In genomic region chr10:23686969-23687368, GRCm38 (mm10) we compare ENCODE assay signal across 10 mouse cellular contexts.
A peak's percentile ranks its signal among the peaks of the same experiment; 100 is the strongest.
DNase-seq lines count a peak whose midpoint lies in the region; ATAC-seq and TF ChIP-seq lines count a peak whose summit lies in the region.
"Had no signal": no experiment of that assay in that cellular context is flagged by ENCODE, and none has a peak within 500 bp of the region (broad histone marks: within the 10 kb centered on the region; RNA-seq: fewer than 3 reads in every experiment).

No protein-coding gene starts in this region.

- H3K27ac ChIP-seq in forebrain, embryonic 16.5 days (ENCODE audit: low read length) = no peak overlapping the region
- no peak overlapping the region for H3K27ac ChIP-seq in forebrain, embryonic 10.5 days
- H3K27ac ChIP-seq in limb, embryonic 12.5 days = peak overlapping the region; percentile 62; the same call in 1 of the 2 replicates
- H3K27ac ChIP-seq in limb, embryonic 10.5 days = no peak overlapping the region

- TF ChIP-seq POLR2A in myocyte (IDR thresholded peaks at IDR 0.05; ENCODE audit: insufficient read length, low read depth) = no peak

- no peaks in the 10 kb centered on the region for H3K36me3 ChIP-seq in forebrain, embryonic 16.5 days (ENCODE audit: control insufficient read depth, insufficient read depth)
- H3K36me3 ChIP-seq in forebrain, embryonic 10.5 days (replicated peaks) = no peaks in the 10 kb centered on the region
- no peaks in the 10 kb centered on the region for H3K36me3 ChIP-seq in limb, embryonic 12.5 days
- no peaks in the 10 kb centered on the region for H3K36me3 ChIP-seq in limb, embryonic 10.5 days
- H3K36me3 ChIP-seq in myocyte (ENCODE audit: control insufficient read depth, insufficient read depth) = no peaks in the 10 kb centered on the region

- intact Hi-C loops in heart, postnatal 36 days (cut with DNase I) = no loop called here

- H3K4me3 ChIP-seq in forebrain, embryonic 16.5 days (replicated peaks; ENCODE audit: low read length) = no peak overlapping the region
- no peak overlapping the region for H3K4me3 ChIP-seq in forebrain, embryonic 10.5 days
- H3K4me3 ChIP-seq in limb, embryonic 12.5 days (replicated peaks) = no peak overlapping the region
- H3K4me3 ChIP-seq in limb, embryonic 10.5 days = no peak overlapping the region
- no peak overlapping the region for H3K4me3 ChIP-seq in myocyte

- no peak overlapping the region for H3K9ac ChIP-seq in forebrain, embryonic 16.5 days (replicated peaks; ENCODE audit: low read depth, low read length)
- H3K9ac ChIP-seq in limb, embryonic 12.5 days (replicated peaks) = no peak overlapping the region

- H3K79me2 ChIP-seq in myocyte (ENCODE audit: control insufficient read depth, insufficient read depth) = no peaks in the 10 kb centered on the region

- H3K4me2 ChIP-seq in forebrain, embryonic 16.5 days (ENCODE audit: low read length) = no peak overlapping the region; the same call in 1 of the 2 replicates
- no peak overlapping the region for H3K4me2 ChIP-seq in limb, embryonic 12.5 days
- peak overlapping the region; percentile 50 for H3K4me2 ChIP-seq in myocyte (ENCODE audit: low read depth)

- peak; percentile 55; the same call in 1 of the 2 replicates for ATAC-seq in forebrain, embryonic 16.5 days
- ATAC-seq in limb, embryonic 12.5 days (ENCODE audit: insufficient number of reproducible peaks, insufficient read depth, low FRiP score, low TSS enrichment, low read depth) = no peak
- ATAC-seq: CD4-positive, CD25-positive, alpha-beta regulatory T cell, adult 4 months had no signal

- 28% methylated on average over 10 of the region's 10 CpGs for WGBS in forebrain, embryonic 16.5 days
- WGBS in forebrain, embryonic 10.5 days = 87% methylated on average over 10 of the region's 10 CpGs
- WGBS in limb, embryonic 12.5 days = 61% methylated on average over 10 of the region's 10 CpGs
- 89% methylated on average over 10 of the region's 10 CpGs for WGBS in limb, embryonic 10.5 days

- H3ac ChIP-seq in myocyte (ENCODE audit: control insufficient read depth, insufficient read length) = no peak overlapping the region

- DNase-seq in forebrain, embryonic 10.5 days (ENCODE audit: extremely low spot score, low spot score) = no peak
- DNase-seq in limb, embryonic 10.5 days (ENCODE audit: low spot score) = no peak
- peak; percentile 5 to 15 for DNase-seq in heart, postnatal 36 days
- no peak for DNase-seq in spleen, adult 18-20 months
- no peak for DNase-seq in gastrocnemius, adult 8-10 months (ENCODE audit: low spot score in 2 of 2)
- DNase-seq: adrenal gland, postnatal 36 days had no signal

- H3K9me3 ChIP-seq in forebrain, embryonic 16.5 days (ENCODE audit: control insufficient read depth, low read length) = no peaks in the 10 kb centered on the region
- H3K9me3 ChIP-seq in forebrain, embryonic 10.5 days = peaks cover 10% of the 10 kb centered on the region; the same call in 1 of the 2 replicates
- H3K9me3 ChIP-seq in limb, embryonic 12.5 days = no peaks in the 10 kb centered on the region
- no peaks in the 10 kb centered on the region for H3K9me3 ChIP-seq in limb, embryonic 10.5 days (replicated peaks)

- no peaks in the 10 kb centered on the region for H3K4me1 ChIP-seq in forebrain, embryonic 16.5 days (replicated peaks; ENCODE audit: control insufficient read depth, insufficient read depth, low read length)
- H3K4me1 ChIP-seq in forebrain, embryonic 10.5 days = no peaks in the 10 kb centered on the region
- 0 out of 2 replicates have a peak, but pooled peaks cover 3% of the 10 kb centered on the region for H3K4me1 ChIP-seq in limb, embryonic 12.5 days (replicated peaks)
- H3K4me1 ChIP-seq in limb, embryonic 10.5 days = no peaks in the 10 kb centered on the region

- H3K27me3 ChIP-seq in forebrain, embryonic 16.5 days (replicated peaks; ENCODE audit: control insufficient read depth, insufficient read depth, low read length) = no peaks in the 10 kb centered on the region
- no peaks in the 10 kb centered on the region for H3K27me3 ChIP-seq in forebrain, embryonic 10.5 days (ENCODE audit: poor library complexity, severe bottlenecking)
- no peaks in the 10 kb centered on the region for H3K27me3 ChIP-seq in limb, embryonic 12.5 days
- no peaks in the 10 kb centered on the region for H3K27me3 ChIP-seq in limb, embryonic 10.5 days (ENCODE audit: low read depth, poor library complexity, severe bottlenecking)
- H3K27me3 ChIP-seq in myocyte (ENCODE audit: control insufficient read depth, insufficient read depth, insufficient read length) = no peaks in the 10 kb centered on the region

TF ChIP-seq in myocyte, 11 proteins besides CTCF, POLR2A, EP300 and RAD21:
- TF ChIP-seq TCF12 (IDR thresholded peaks at IDR 0.05; ENCODE audit: insufficient read depth, poor library complexity, severe bottlenecking) = no peak
- no peak for TF ChIP-seq MYOD1 (IDR thresholded peaks at IDR 0.05; ENCODE audit: control insufficient read depth in 1 of 3, insufficient read length in 2 of 3, low read depth in 2 of 3)
- no peak for TF ChIP-seq TCF3 (IDR thresholded peaks at IDR 0.05; ENCODE audit: insufficient read length, low read depth)
- no peak for TF ChIP-seq CEBPB (IDR thresholded peaks at IDR 0.05; ENCODE audit: insufficient read depth, poor library complexity, severe bottlenecking)
- TF ChIP-seq SRF (IDR thresholded peaks at IDR 0.05; ENCODE audit: control insufficient read depth, insufficient read length, low read depth) = no peak
- TF ChIP-seq POLR2AphosphoS2 (IDR thresholded peaks at IDR 0.05; ENCODE audit: insufficient read length, low read depth) = no peak
- TF ChIP-seq E2F4 (IDR thresholded peaks at IDR 0.05; ENCODE audit: insufficient read depth) = no peak
- TF ChIP-seq MAX (IDR thresholded peaks at IDR 0.05; ENCODE audit: low read depth) = no peak
- TF ChIP-seq REST (IDR thresholded peaks at IDR 0.05; ENCODE audit: insufficient read depth, insufficient read length) = no peak
- TF ChIP-seq MYOG (IDR thresholded peaks at IDR 0.05; ENCODE audit: control insufficient read depth in 1 of 3, insufficient read depth in 1 of 3, insufficient read length in 2 of 3, low read depth in 2 of 3) = no peak
- TF ChIP-seq USF1 (IDR thresholded peaks at IDR 0.05; ENCODE audit: low read depth) = no peak

Comparison
In these comparisons a context has a peak if more than half of its experiments do, and no peak if none do; other contexts are left out.
1. DNase-seq: peak in heart, postnatal 36 days (2 of 2); none in forebrain, embryonic 10.5 days (single experiment), limb, embryonic 10.5 days (single experiment), spleen, adult 18-20 months (0 of 2) and gastrocnemius, adult 8-10 months (0 of 2).